Mouse (Mus musculus) bone marrow, adult 2 months (tissue): Measurements from ENCODE around the gene Ifnar2.

Experiments used
- CTCF ChIP-seq: fragments of 200-500 bp; IDR thresholded peaks from 2 replicates; pipeline ENCODE4 v1.5.1; 2011; ENCODE audit warnings: low read length, control low read depth; ENCODE audit not compliant: control insufficient read depth, insufficient read depth
- POLR2A ChIP-seq: fragments of 200-500 bp; IDR thresholded peaks from 2 replicates; pipeline ENCODE4 v1.6.1; 2011; ENCODE audit warnings: low read depth, mild to moderate bottlenecking, control low read depth, low read length, borderline replicate concordance; ENCODE audit not compliant: control insufficient read depth

GRCm38 (mm10) chr16:91378991-91379390, 6.4 kb downstream of the Ifnar2 start:
- TF ChIP-seq CTCF (no peak), POLR2A (no peak)
